Mouse (Mus musculus): ENCODE measurements around the gene Serinc2. TPM values are rescaled to one million over a fixed set of nuclear protein-coding genes. Genes with fewer than 3 reads are reported as not detected.
A peak's percentile ranks its signal among the peaks of the same experiment; 100 is the strongest.

The Serinc2 gene
- polyA plus RNA-seq, 1 experiment from 2014 or later, result 50.9 TPM

- Histone ChIP-seq H3K9me3 (ENCODE audit: control insufficient read depth, low read length) (no peaks in the 10 kb centered on the region), H3K4me2 (peak overlapping the region; percentile 51), H3K27me3 (ENCODE audit: control insufficient read depth, insufficient read depth, low read length) (no peaks in the 10 kb centered on the region), H3K36me3 (ENCODE audit: control insufficient read depth, insufficient read depth, low read length) (no peaks in the 10 kb centered on the region), H3K9ac (ENCODE audit: low read length) (peak overlapping the region; percentile 95), H3K4me1 (ENCODE audit: control insufficient read depth, insufficient read depth, low read length) (peaks cover 14% of the 10 kb centered on the region), H3K27ac (ENCODE audit: low read depth, low read length) (peak overlapping the region; percentile 93), H3K4me3 (ENCODE audit: low read depth, low read length) (peak overlapping the region; percentile 61)
- DNase-seq (ENCODE audit: low spot score, missing footprints), result no peak
- ATAC-seq (ENCODE audit: low FRiP score), result 0 out of 2 replicates have a peak, but pooled peaks have one; percentile 11
- 11% methylated on average over 11 of the region's 12 CpGs for WGBS
These were observed 5.2 kb downstream of the Serinc2 start for GRCm38 (mm10) chr4:130273698-130274345.

- H3K36me3 ChIP-seq (ENCODE audit: control insufficient read depth, insufficient read depth, low read length), result no peaks in the 10 kb centered on the region
- 83% methylated on average over 6 of the region's 6 CpGs for WGBS
- H3K27me3 ChIP-seq (ENCODE audit: control insufficient read depth, insufficient read depth, low read length), result no peaks in the 10 kb centered on the region
- no peak for ATAC-seq (ENCODE audit: low FRiP score)
- H3K4me3 ChIP-seq (ENCODE audit: low read depth, low read length), result no peak overlapping the region
- no peak overlapping the region for H3K9ac ChIP-seq (ENCODE audit: low read length)
- peaks cover 12% of the 10 kb centered on the region for H3K4me1 ChIP-seq (ENCODE audit: control insufficient read depth, insufficient read depth, low read length)
- DNase-seq (ENCODE audit: low spot score, missing footprints), result peak; percentile 56
- H3K4me2 ChIP-seq, result no peak overlapping the region
- no peaks in the 10 kb centered on the region for H3K9me3 ChIP-seq (ENCODE audit: control insufficient read depth, low read length)
- H3K27ac ChIP-seq (ENCODE audit: low read depth, low read length), result no peak overlapping the region
These were observed 8.2 kb downstream of the Serinc2 start for GRCm38 (mm10) chr4:130270611-130271347.

GRCm38 (mm10) chr4:130270089-130270488, 8.9 kb downstream of the Serinc2 start:
- no peaks in the 10 kb centered on the region for H3K27me3 ChIP-seq (ENCODE audit: control insufficient read depth, insufficient read depth, low read length)
- no peaks in the 10 kb centered on the region for H3K9me3 ChIP-seq (ENCODE audit: control insufficient read depth, low read length)
- H3K27ac ChIP-seq (ENCODE audit: low read depth, low read length), result no peak overlapping the region
- H3K36me3 ChIP-seq (ENCODE audit: control insufficient read depth, insufficient read depth, low read length), result no peaks in the 10 kb centered on the region
- DNase-seq (ENCODE audit: low spot score, missing footprints) (peak; percentile 69), ATAC-seq (ENCODE audit: low FRiP score) (no peak)
- H3K4me3 ChIP-seq (ENCODE audit: low read depth, low read length), result no peak overlapping the region
- peaks cover 8% of the 10 kb centered on the region for H3K4me1 ChIP-seq (ENCODE audit: control insufficient read depth, insufficient read depth, low read length)
- no peak overlapping the region for H3K9ac ChIP-seq (ENCODE audit: low read length)
- 92% methylated on average over 8 of the region's 8 CpGs for WGBS
- no peak overlapping the region for H3K4me2 ChIP-seq

- no peaks in the 10 kb centered on the region for H3K36me3 ChIP-seq (ENCODE audit: control insufficient read depth, insufficient read depth, low read length)
- H3K27me3 ChIP-seq (ENCODE audit: control insufficient read depth, insufficient read depth, low read length), result no peaks in the 10 kb centered on the region
- peaks cover 14% of the 10 kb centered on the region for H3K4me1 ChIP-seq (ENCODE audit: control insufficient read depth, insufficient read depth, low read length)
- ATAC-seq (ENCODE audit: low FRiP score) (no peak), DNase-seq (ENCODE audit: low spot score, missing footprints) (no peak)
- no peak overlapping the region for H3K4me2 ChIP-seq
- H3K27ac ChIP-seq (ENCODE audit: low read depth, low read length), result no peak overlapping the region
- no peaks in the 10 kb centered on the region for H3K9me3 ChIP-seq (ENCODE audit: control insufficient read depth, low read length)
- WGBS, result 94% methylated on average over 10 of the region's 10 CpGs
- H3K9ac ChIP-seq (ENCODE audit: low read length), result no peak overlapping the region
- no peak overlapping the region for H3K4me3 ChIP-seq (ENCODE audit: low read depth, low read length)
These were observed 10.3 kb downstream of the Serinc2 start for GRCm38 (mm10) chr4:130268736-130269135.

GRCm38 (mm10) chr4:130267069-130267468, 11.9 kb downstream of the Serinc2 start:
- ATAC-seq (ENCODE audit: low FRiP score), result no peak
- no peak for DNase-seq (ENCODE audit: low spot score, missing footprints)
- H3K4me2 ChIP-seq, result no peak overlapping the region

GRCm38 (mm10) chr4:130266601-130267000, 12.4 kb downstream of the Serinc2 start:
- Histone ChIP-seq H3K4me3 (ENCODE audit: low read depth, low read length) (no peak overlapping the region), H3K27ac (ENCODE audit: low read depth, low read length) (no peak overlapping the region), H3K4me2 (no peak overlapping the region), H3K4me1 (ENCODE audit: control insufficient read depth, insufficient read depth, low read length) (peaks cover 9% of the 10 kb centered on the region), H3K9me3 (ENCODE audit: control insufficient read depth, low read length) (no peaks in the 10 kb centered on the region), H3K36me3 (ENCODE audit: control insufficient read depth, insufficient read depth, low read length) (peaks cover 3% of the 10 kb centered on the region), H3K27me3 (ENCODE audit: control insufficient read depth, insufficient read depth, low read length) (no peaks in the 10 kb centered on the region), H3K9ac (ENCODE audit: low read length) (no peak overlapping the region)
- WGBS, result 52% methylated on average over 9 of the region's 9 CpGs
- ATAC-seq (ENCODE audit: low FRiP score), result no peak
- DNase-seq (ENCODE audit: low spot score, missing footprints), result no peak

More at GRCm38 (mm10) chr4:130267069-130267468, 11.9 kb downstream of the Serinc2 start:
- H3K9ac ChIP-seq (ENCODE audit: low read length), result no peak overlapping the region
- peaks cover 2% of the 10 kb centered on the region for H3K36me3 ChIP-seq (ENCODE audit: control insufficient read depth, insufficient read depth, low read length)
- no peaks in the 10 kb centered on the region for H3K27me3 ChIP-seq (ENCODE audit: control insufficient read depth, insufficient read depth, low read length)
- no peaks in the 10 kb centered on the region for H3K9me3 ChIP-seq (ENCODE audit: control insufficient read depth, low read length)
- H3K4me3 ChIP-seq (ENCODE audit: low read depth, low read length), result no peak overlapping the region
- no peak overlapping the region for H3K27ac ChIP-seq (ENCODE audit: low read depth, low read length)
- WGBS, result 75% methylated on average over 7 of the region's 7 CpGs
- peaks cover 9% of the 10 kb centered on the region for H3K4me1 ChIP-seq (ENCODE audit: control insufficient read depth, insufficient read depth, low read length)

GRCm38 (mm10) chr4:130264698-130265349, 14.2 kb downstream of the Serinc2 start:
- H3K9me3 ChIP-seq (ENCODE audit: control insufficient read depth, low read length), result no peaks in the 10 kb centered on the region
- peaks cover 9% of the 10 kb centered on the region for H3K4me1 ChIP-seq (ENCODE audit: control insufficient read depth, insufficient read depth, low read length)
- no peak overlapping the region for H3K4me2 ChIP-seq
- WGBS, result 25% methylated on average over 24 of the region's 24 CpGs
- H3K36me3 ChIP-seq (ENCODE audit: control insufficient read depth, insufficient read depth, low read length), result peaks cover 3% of the 10 kb centered on the region
- no peak overlapping the region for H3K4me3 ChIP-seq (ENCODE audit: low read depth, low read length)
- H3K27ac ChIP-seq (ENCODE audit: low read depth, low read length), result no peak overlapping the region
- ATAC-seq (ENCODE audit: low FRiP score) (peak; percentile 61), DNase-seq (ENCODE audit: low spot score, missing footprints) (peak; percentile 99)
- no peaks in the 10 kb centered on the region for H3K27me3 ChIP-seq (ENCODE audit: control insufficient read depth, insufficient read depth, low read length)
- H3K9ac ChIP-seq (ENCODE audit: low read length), result no peak overlapping the region; the same call in 1 of the 2 replicates

- H3K9ac ChIP-seq (ENCODE audit: low read length), result no peak overlapping the region; the same call in 1 of the 2 replicates
- H3K36me3 ChIP-seq (ENCODE audit: control insufficient read depth, insufficient read depth, low read length), result peaks cover 3% of the 10 kb centered on the region
- peaks cover 9% of the 10 kb centered on the region for H3K4me1 ChIP-seq (ENCODE audit: control insufficient read depth, insufficient read depth, low read length)
- no peaks in the 10 kb centered on the region for H3K9me3 ChIP-seq (ENCODE audit: control insufficient read depth, low read length)
- no peak overlapping the region for H3K27ac ChIP-seq (ENCODE audit: low read depth, low read length)
- no peak for DNase-seq (ENCODE audit: low spot score, missing footprints)
- H3K4me3 ChIP-seq (ENCODE audit: low read depth, low read length), result no peak overlapping the region
- H3K4me2 ChIP-seq, result no peak overlapping the region
- peak; percentile 24; the same call in 1 of the 2 replicates for ATAC-seq (ENCODE audit: low FRiP score)
- H3K27me3 ChIP-seq (ENCODE audit: control insufficient read depth, insufficient read depth, low read length), result no peaks in the 10 kb centered on the region
- 15% methylated on average over 11 of the region's 11 CpGs for WGBS
These were observed 14.9 kb downstream of the Serinc2 start for GRCm38 (mm10) chr4:130264131-130264530.

- H3K4me2 ChIP-seq, result no peak overlapping the region
- 35% methylated on average over 5 of the region's 5 CpGs for WGBS
These were observed 18.6 kb downstream of the Serinc2 start for GRCm38 (mm10) chr4:130260406-130260805.

More at GRCm38 (mm10) chr4:130260406-130260805, 18.6 kb downstream of the Serinc2 start:
- ATAC-seq (ENCODE audit: low FRiP score), result no peak
- Histone ChIP-seq H3K4me3 (ENCODE audit: low read depth, low read length) (no peak overlapping the region), H3K4me1 (ENCODE audit: control insufficient read depth, insufficient read depth, low read length) (peaks cover 9% of the 10 kb centered on the region), H3K36me3 (ENCODE audit: control insufficient read depth, insufficient read depth, low read length) (peaks cover 11% of the 10 kb centered on the region), H3K27ac (ENCODE audit: low read depth, low read length) (no peak overlapping the region), H3K9me3 (ENCODE audit: control insufficient read depth, low read length) (no peaks in the 10 kb centered on the region), H3K27me3 (ENCODE audit: control insufficient read depth, insufficient read depth, low read length) (no peaks in the 10 kb centered on the region), H3K9ac (ENCODE audit: low read length) (no peak overlapping the region)
- DNase-seq (ENCODE audit: low spot score, missing footprints), result no peak
